Mouse (Mus musculus) NIH3T3 (cell line): Measurements from ENCODE around the gene Pknox2.
A peak's percentile ranks its signal among the peaks of the same experiment; 100 is the strongest.

Experiments
- DNase-seq: peaks from one replicate; pipeline ENCODE4 v3.0.0-alpha.2; 2012; ENCODE audit warnings: low read depth

Gene Pknox2

GRCm38 (mm10) chr9:36942561-36942960, 204.6 kb downstream of the Pknox2 start:
- DNase-seq: no peak

DNA sequence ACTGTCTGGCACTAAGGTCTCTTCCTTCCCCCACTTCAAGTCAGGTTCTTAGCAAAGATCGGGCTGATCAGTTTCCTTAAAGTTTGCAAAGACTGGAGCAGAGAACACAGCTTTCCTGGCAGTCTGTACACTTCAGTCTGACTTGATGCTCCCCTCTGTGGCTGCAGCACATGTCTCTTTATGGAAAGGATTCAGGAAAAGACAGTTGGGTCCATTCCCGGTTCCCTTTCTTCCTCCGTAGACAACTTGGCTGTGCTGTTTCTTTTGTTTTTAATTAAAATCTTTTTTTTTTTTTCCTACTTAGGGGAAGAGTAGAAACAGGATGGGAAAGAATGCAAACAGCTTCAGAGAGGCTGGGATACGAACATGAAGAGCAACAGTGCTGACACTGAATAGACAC, 205.1 kb downstream of the Pknox2 start:
- DNase-seq: no peak

DNA sequence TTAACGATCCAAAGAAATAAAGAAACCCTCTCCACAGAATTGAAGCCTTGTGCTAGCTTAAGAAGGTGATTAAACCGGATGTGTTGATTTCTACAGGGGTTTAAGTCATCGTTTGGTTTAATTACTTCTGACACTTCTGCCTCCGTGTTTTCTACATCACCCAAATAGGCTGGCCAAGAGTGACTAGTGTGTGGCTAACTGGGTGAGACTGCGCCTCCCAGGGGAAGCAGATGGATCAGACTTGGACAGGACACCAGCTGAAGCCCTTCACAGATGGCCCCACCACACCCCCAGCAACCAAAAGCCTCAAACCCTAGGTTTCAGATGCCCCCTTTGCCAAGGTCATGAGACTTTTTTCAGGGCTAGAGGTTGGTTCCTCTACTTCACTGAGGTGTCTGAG, 205.6 kb downstream of the Pknox2 start:
- DNase-seq: no peak

- no peak for DNase-seq
Observed at GRCm38 (mm10) chr9:36938601-36939078, 208.6 kb downstream of the Pknox2 start.

DNA sequence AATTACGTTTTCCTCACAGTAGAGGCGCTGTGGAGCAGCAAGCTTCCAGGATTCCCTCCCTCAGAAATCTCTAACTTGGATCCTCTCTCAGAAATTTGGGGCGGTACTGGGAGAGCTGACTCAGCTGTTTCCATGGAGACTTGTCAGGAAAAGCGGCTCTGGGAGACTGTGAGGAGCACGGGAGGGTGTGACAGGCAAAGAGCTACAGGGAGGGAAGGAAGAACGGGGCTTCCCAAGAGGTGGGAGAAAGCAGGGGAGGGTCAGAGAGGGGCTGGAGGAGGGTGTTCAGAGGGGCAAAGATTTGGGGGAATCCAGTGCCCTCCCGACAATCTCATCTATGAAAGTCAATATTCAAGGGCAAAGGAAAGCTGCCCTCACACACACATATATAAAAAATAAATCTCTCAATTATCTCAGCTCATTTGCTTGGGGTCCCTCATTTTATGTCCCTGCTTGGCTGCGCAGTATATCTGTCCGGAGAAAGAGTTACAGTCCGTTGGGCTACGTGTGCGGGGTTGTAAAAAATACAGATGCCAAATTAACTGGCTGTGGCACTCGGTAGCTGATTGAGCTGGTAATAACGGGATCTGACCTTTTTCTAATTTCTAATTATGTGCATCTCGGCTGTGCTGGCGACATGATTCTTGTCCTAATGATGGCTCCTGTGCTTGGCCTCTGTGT, 213.3 kb downstream of the Pknox2 start:
- peak; percentile 89 for DNase-seq

GRCm38 (mm10) chr9:36932950-36933812, 214.0 kb downstream of the Pknox2 start:
- DNase-seq: no peak

DNA sequence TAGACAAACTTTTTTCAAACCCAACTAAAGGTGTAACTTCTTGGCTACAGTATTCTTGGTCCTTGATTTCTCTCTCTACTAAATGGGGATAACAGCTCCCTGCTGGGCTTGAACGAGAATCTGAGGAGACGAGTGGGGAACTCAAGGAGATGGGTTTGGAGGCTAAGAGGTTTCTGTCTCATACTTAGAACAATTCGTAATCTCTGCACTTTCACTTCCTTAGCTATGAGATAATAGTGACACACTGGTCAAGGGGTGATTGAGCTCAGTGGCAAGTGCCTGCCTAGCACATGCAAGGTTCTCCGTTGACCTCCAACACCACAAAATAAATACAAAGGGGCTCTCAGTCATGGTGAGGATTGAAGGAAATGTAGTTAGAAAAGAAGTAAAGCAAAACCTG, 215.6 kb downstream of the Pknox2 start:
- no peak for DNase-seq

DNA sequence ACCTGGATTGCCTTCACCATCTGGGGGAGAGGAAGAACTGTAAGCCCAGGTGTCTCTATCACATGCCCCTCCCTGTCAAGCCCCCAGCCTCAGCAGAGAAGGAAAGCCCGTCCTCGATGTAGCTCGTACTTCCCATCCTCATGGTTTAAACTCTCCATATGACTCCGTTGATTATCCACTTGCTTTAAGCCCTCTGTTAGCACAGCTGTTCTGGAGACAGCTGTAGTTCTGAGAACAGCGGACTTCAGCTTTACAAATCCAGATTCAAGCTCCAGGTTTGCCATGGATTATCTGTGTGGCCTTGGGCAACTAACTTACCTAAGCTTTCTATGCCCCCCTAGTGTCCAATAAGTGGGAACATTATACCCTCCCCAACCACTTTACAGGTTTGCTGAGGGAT, 223.5 kb downstream of the Pknox2 start:
- no peak for DNase-seq

DNA sequence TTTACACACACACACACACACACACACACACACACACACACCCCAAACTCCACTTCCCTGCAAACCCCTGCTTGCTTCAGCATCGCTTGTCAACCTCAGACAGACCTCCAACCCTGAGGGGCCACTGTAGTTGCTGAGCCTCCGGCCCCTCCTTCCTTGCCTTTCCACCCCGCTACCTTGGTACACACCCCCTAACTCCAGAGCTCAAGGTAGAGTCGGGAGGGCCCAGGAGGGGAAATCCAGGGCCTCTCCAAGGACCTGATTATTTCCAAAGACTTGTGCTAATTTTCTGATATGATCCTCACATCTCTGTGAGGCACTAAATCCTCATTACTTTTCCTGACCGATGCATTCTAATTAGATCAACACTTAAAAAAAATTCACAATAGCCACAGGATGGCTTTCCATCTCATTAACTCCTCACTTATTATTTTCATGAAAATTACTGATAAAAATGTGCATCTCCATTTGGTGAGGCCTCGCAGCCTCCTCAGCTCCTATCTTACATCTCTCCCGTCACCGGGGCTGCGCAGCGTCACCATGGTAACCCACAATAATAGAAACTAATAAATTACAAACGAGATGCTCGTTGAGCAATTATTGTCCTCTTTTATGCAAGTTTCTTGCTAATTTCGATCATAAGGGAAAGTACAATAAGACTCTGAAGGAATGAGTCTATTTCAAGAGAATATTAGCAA, 225.3 kb downstream of the Pknox2 start:
- DNase-seq: no peak

DNA sequence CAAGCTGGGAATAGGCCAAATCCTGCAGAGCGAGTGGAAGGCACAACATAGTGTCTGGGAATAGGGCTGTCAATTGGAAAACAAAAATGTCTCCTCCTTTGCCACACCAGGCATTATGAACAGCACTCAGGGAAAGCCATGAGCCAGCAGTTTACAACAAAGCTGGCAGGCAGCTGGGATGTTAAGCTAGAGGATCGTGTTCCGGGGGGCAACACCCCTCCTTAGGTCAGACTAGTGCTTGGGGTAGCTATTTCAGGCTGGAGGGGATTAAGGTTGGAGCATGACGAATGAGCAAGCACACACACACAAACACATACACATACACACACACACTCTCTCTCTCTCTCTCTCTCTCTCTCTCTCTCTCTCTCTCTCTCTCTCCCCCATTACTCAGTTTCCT, 227.7 kb downstream of the Pknox2 start:
- DNase-seq: no peak

GRCm38 (mm10) chr9:36918582-36918981, 228.6 kb downstream of the Pknox2 start:
- no peak for DNase-seq

DNA sequence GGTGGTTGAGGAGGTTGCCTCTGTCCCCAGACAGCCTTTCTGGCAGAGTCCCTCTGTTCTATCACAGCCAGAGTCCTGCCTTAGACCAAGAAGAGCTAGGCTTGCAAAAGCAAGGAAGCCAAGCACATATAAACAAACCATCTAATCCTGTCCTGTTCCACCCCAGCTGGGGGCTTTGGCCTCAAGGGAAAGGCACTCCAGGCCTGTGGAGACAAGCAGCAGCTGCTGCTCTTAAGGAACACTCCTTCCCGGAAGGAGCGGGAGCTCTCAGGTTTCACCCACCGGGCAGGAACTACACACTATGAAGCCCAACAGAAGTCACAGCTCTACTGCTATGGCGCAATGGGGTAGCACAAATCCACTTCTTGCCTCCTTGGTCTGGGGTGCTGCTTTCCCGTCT, 230.3 kb downstream of the Pknox2 start:
- DNase-seq: no peak

DNA sequence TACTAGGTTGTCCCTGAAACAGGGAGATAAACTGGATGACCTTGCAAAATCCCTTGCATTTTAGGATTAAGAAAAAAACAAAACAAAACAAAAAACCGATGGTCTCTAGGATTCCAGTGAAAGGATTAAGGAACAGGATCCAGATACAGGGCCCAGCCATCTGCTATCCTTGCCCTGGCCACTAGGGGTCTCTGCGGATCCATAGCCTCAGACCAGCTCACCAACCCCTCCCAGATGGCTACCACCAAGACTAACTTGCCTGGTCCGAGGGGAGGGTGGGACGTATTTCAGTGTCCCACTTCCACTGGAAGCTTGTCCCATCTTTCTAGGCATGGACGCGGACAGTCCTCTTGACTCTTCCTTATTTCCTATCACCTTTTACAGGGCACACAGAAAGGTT, 230.8 kb downstream of the Pknox2 start:
- DNase-seq: peak; percentile 79

DNA sequence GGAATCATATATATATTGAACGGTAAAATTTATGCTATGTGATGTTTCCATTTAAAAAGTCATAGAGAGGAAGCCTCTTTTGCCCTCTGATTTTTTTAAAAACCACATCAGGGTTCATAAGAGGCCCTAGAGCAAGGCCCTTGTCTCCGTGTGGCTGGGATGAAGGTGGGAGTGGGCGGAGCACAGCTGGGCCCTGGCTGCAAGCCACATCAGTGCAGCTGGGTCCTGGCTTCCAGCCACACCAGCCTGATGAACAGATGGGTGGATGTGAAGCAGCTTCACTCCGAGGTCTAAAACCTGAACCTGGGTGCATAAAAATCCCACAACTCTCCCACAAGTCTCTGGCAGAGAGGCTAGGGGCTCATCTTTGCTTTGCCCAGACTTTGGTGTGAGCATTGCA, 241.8 kb downstream of the Pknox2 start:
- DNase-seq: peak; percentile 24

DNA sequence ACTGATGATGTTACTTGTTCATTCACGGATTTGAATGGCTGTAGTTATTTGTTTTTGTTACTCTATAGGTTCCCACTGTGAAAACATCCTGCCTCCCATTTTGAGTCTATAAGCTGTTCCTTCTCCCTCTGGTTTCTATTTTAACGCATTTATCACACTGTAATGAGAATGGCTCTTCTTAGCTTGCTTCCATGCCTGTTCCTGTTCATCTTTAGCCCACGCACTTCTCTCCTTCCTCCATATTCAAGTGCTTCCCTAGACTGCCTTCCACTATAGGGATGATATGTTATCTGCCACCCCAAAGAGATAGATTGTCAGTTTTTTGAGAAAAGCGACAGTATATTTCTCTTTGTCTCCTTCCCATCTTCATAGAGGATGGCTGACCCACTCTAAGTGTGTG, 246.7 kb downstream of the Pknox2 start:
- no peak for DNase-seq

DNA sequence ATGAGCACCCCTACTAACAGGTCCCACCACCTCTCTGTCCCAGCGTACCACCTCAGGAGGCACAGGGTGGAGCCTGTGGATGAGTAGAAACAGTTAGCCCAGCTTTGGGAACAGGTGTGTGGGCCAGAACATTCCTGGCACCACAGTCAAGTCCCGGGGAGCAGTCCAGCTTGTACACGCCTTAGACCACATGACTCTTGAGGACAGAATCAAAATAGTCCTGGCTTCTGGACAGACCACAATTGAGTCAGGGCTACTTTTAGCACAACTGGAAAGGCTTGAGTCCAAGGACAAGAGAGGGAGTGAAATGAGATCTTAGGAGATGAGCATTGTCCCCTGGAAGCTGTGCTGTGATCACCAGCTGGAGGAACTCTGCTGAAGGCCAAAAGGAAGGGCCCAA, 248.6 kb downstream of the Pknox2 start:
- DNase-seq: peak; percentile 36

DNA sequence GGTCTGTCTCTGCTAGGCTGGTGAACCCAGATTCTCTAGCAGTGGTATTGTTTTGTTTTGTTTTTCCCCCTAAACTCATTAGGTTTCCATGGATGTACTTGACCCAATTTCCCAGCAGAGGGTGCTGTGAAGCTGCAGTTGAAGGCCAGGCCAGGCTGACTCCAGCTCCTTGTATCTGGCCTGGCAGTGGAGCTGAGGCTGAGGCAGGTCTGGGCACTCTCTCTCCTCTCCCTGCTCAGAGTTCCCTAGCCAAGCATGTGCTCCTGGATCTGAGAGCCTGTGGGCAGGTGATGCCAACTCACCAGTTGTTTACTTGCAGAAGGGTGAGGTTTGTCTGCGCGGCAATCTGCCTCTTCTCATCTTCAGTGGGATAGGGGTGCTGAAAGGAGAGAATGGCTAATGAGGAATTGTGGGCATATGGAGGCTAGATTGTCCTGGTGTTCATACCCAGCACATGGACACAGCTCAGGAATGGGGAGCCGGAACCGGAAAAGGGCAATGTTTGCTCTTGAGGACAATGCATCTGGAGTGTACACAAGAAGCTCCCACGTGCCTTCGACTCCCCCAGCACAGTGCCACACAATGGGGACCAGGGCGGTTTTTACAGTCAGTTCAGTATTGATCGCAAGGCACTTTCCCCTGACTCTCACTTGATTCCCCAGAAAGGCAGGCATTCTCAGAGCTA, 252.1 kb downstream of the Pknox2 start:
- DNase-seq: peak; percentile 74

GRCm38 (mm10) chr9:36894242-36894641, 253.0 kb downstream of the Pknox2 start:
- no peak for DNase-seq

- DNase-seq: no peak
Observed at GRCm38 (mm10) chr9:36893413-36893990, 253.7 kb downstream of the Pknox2 start.

DNA sequence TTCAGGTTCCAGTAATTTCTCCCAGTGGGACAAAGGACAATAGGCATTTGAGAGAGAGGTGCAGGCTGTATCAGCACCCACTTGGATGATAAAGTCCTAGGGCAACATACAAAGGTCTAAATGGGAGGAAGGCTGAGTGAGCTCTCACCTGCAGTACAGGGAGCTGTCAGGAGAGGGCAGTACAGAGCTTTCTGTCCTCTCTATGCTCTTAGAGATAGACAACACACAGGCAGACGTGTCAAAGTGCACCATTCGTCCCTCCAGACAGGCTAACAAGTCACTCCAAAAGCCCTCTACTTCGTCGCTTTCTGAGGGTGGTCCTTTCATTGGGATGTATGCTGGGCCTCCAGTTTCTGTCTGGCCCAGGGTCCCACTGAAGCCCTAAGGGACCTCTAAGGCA, 256.7 kb downstream of the Pknox2 start:
- peak; percentile 53 for DNase-seq

GRCm38 (mm10) chr9:36885237-36885636, 262.0 kb downstream of the Pknox2 start:
- DNase-seq: peak; percentile 62

GRCm38 (mm10) chr9:36883569-36883968, 263.6 kb downstream of the Pknox2 start:
- DNase-seq: no peak
